Mouse (Mus musculus) cerebral cortex, adult 2 months (tissue): ENCODE data around the gene Cacna1h.

ENCODE experiments used
- WGBS: fragments of 180-500 bp; shearing (Covaris S2); methylation state at CpG from one replicate; pipeline ENCODE4 v1.1.7; 2018; 5-methylcytosine and 5-hydroxymethylcytosine counted together

The Cacna1h gene

GRCm38 (mm10) chr17:25445841-25446240, 12.3 kb upstream of the Cacna1h start:
- WGBS = 86% methylated on average over 3 of the region's 3 CpGs

DNA sequence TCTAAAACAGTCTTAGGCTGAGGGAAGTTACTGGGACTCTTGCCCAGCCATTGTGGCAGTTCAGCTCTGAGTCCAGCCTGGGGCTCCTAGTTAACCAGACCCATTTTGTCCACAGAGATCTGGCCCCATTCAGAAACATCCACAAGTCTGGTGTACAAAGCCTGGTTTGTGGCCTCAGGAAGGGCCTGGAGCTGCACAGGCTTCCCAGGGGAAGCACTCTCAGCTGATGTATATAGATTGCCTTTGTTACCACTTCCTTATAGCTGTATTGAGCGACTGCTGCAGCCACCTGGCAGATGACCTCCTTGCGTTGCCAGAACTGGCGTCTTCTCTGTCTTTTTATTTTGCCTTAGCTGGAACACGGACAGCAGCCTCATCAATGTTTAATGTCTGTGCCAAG, 11.5 kb upstream of the Cacna1h start:
- 57% methylated on average over 4 of the region's 4 CpGs for WGBS

DNA sequence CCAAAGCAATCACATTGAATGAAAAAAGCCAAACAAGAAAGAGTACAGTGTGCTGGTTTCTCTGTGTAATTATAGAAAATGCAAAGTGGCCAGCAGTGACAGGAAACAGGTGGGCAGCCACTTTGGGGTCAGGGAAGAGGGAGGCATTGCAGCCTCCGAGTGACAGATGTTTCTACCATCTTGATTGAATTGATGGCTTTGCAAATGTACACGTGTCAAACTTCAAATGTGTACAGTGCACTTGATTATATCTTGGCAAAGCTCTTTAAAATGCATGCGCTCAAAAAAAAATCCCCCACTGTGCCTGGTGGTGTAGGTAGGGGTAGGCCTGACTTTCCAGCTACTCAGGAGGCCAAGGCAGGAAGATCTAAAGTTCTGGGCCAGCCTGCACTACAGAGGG, 9.3 kb upstream of the Cacna1h start:
- 72% methylated on average over 3 of the region's 3 CpGs for WGBS

GRCm38 (mm10) chr17:25441417-25441816, 7.8 kb upstream of the Cacna1h start:
- 83% methylated on average over 6 of the region's 6 CpGs for WGBS

GRCm38 (mm10) chr17:25433223-25433616, 363 bp downstream of the Cacna1h start:
- WGBS = 2% methylated on average over 40 of the region's 40 CpGs

- 4% methylated on average over 53 of the region's 53 CpGs for WGBS
Measured at GRCm38 (mm10) chr17:25432433-25433181, 976 bp downstream of the Cacna1h start.

DNA sequence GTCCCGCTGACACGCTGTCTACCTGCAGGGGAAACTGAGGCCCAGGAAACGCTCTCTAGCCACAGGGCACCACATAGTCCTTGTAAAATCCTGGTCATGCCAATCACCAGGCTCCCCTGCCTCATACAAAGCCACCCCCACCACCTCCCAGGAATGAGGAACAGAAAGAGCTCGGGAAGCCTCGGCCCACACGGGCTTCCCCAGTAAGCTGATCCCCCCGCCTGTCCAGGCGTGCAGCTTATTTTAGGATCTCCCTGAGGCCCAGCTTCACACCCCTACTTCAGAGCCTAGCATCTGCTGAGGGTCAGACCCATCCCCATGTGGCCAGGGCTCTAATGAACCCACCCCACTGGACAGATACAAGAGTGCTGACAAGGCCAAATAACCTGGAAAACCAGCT, 3.0 kb downstream of the Cacna1h start:
- WGBS = 45% methylated on average over 8 of the region's 8 CpGs

- 25% methylated on average over 6 of the region's 6 CpGs for WGBS
Measured at GRCm38 (mm10) chr17:25429886-25430285, 3.7 kb downstream of the Cacna1h start.

DNA sequence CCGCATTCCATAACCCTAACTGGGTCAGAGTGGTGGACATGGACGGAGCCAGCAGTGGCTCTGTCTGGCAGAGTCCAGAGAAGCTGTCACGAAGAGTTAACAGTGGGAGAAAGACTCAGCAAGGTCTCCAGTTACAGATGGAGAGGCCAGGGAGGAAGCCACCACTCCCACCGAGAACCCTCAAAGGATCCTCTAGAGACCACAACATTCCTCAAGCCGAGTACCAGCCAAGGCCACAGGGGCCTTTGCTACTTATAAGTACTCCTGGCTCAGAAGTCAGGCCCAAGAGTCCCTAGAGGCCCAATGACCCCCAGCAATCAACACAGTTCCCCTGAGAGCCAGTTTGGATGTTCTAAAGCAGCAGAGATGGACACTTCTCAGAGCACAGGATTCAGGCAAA, 4.3 kb downstream of the Cacna1h start:
- 73% methylated on average over 5 of the region's 5 CpGs for WGBS

DNA sequence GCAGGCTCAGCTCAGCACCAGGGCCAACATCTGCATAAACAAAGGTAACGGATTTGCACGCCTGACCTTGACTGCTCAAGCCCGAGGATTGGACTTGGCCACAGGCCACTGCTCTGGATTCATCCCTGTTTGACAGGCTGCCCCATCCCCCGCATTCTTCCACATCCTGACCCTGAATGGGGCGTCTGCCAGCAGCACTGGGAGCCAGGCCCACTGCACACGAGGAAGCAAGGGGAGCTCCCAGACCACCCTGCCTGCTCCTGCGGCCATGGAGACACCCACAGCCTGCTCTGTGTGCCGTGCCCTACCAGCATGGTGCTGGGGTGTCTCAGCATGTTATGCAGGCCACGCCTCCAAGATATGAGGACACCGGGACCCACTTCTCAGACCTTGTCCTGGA, 6.1 kb downstream of the Cacna1h start:
- 47% methylated on average over 10 of the region's 10 CpGs for WGBS

- 52% methylated on average over 2 of the region's 2 CpGs for WGBS
Measured at GRCm38 (mm10) chr17:25425996-25426395, 7.6 kb downstream of the Cacna1h start.

GRCm38 (mm10) chr17:25424526-25425080, 9.0 kb downstream of the Cacna1h start:
- 67% methylated on average over 8 of the region's 8 CpGs for WGBS

DNA sequence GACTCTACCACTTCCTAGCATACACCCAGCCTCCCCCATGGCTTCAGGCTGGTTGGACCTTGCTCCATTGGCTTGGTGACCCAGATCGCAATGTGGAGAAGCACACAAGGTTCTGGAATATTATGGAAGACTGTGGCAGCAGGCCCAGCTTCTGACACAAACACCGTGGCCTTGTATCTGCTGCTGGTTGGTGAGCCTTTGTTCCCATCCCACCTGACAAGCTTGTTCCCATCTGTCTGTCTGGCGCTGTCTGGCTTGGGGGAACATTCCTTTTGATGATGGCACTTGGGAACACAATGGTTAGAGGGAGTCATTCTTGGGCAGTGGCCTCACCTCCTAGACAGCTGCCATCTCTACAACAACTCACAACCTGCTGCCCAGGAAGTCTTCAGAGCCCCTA, 12.6 kb downstream of the Cacna1h start:
- WGBS = 75% methylated on average over 3 of the region's 3 CpGs

DNA sequence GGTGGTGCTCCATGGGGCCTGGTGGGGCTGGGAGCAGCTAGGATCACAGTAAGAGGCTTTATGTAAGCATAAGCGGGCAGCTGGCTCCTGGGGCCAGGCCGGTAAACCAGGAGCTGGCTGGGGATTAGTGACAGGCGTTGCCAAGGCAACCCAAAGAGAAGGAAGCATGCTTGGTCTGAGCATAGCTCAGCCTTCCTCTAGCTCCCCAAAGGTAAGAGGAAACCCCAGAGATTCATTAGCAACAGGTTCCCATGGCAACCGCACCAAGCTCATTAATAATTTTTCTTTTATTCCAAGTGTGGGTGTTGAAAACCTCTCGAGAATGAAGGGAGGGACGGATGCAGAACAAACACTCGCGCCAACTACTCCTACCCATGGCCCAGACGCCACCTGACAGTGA, 14.7 kb downstream of the Cacna1h start:
- 45% methylated on average over 9 of the region's 9 CpGs for WGBS

- 74% methylated on average over 6 of the region's 6 CpGs for WGBS
Measured at GRCm38 (mm10) chr17:25417990-25418389, 15.6 kb downstream of the Cacna1h start.

DNA sequence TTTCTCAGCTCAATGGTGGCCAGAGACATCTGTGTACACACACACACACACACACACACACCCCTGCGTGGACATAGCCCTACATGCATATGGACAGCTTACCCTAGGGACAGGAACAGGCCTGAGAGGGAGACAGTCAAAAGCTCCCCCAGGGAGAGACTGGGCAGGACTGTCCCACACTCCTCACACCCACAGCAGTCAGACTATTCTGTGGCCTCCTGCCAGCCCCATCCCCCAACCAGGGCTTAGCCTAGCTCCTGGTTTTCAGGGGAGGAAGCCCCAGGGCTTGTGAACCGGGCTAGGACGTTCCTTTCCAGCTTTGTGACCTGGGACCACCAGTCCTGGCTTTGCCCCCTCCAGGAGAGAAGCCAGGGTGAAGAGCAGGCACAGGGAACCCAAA, 17.4 kb downstream of the Cacna1h start:
- WGBS = 50% methylated on average over 3 of the region's 3 CpGs

DNA sequence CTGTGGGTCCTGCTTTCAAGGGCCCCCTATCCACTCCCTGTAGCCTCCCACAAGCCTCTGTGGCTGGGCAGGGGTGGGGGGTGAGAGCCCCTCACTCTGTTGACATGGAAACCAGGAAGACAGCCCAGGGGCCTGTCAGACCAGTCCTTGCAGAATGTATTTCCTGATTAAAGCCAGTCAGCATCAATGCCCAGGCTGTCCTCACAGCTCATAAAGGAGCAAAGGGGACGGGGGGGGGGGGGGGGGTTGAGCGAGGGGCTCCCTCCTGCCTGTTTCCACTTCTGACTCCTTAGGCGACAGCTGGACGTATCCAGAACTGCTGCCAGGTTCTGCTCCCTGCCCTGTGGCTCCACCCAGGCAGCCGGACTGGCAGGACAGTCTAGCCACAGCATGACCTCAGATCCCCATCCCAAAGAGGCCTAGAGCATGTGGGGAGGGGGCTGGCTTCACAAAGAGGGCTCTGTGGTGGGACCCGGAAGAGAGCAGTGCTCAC, 18.1 kb downstream of the Cacna1h start:
- 36% methylated on average over 6 of the region's 6 CpGs for WGBS

DNA sequence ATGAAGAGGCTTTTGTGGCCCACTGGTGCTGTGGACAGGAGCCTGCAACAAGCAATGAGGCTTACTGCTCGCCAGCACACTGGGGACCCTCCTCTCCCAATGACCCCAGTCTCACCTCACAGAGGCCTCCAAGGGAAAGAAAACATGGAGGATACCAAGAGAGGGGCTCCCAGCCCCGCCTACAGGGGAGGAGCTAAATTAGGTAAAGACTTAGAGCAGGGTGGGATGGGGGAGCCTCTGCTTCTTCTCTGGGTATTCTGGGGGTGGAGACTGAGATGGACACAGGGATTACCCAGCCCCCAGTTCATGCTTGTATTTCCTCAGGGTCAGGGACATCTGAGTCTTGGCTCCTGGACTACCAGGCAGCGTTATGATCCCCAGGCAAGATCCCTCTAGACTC, 18.7 kb downstream of the Cacna1h start:
- WGBS = 76% methylated on average over 3 of the region's 3 CpGs

DNA sequence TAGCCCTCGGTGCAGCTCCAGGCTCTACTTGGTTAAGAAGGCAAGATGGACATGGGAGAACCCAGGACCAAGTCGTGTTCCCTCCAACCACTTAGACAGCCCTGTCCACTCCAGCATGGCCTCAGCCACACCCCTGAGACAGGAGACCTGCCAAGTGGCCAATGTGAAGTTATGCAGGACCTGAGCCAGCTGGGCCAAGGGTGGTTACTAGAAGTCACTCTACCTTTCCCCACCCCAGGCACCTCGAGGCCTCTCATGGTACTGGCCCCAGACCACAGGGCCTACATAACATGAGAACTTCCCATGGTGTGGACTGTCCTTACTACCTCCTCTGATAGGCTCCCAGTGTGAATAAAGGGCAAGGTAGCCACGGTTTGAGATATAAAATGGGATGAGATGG, 19.4 kb downstream of the Cacna1h start:
- WGBS = 78% methylated on average over 4 of the region's 4 CpGs

DNA sequence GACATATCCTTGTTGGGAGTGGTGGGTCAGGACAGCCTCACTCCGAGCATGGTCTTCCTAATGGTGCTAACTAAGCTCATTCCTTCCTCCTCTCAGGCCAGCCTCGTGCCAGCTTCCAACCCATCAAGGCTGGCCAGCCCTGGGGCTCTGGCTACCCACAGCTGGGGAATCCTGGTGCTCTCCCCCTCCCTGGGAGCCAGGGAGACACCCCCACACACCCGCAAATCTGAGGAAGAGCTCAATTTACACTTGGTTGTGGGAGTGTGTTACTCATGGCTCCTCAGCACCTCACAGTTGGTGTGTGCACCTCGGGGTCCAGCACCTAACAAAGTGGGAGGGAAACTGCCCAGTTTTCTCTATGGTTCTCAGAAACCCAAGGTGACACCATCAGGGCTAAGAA, 22.3 kb downstream of the Cacna1h start:
- WGBS = 30% methylated on average over 4 of the region's 4 CpGs

DNA sequence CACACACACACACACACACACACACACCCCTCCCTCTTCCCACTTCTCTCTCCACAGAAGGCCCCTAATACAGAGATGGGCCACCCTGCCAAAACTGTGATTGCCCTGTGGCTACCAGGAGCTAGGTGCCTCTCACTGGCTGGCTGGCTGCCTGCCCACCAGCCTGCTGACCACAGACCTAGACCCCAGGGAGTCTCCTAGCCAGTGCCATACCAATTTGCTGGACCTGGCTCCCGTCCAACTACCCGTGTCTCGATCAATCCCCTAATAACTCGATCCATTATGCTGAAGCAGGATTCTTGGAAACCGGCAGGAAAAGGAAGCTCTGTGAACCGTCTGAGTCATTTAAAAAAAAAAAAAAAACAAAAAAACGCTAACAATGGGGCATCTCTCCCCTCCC, 22.8 kb downstream of the Cacna1h start:
- 9% methylated on average over 7 of the region's 7 CpGs for WGBS

GRCm38 (mm10) chr17:25410180-25410579, 23.4 kb downstream of the Cacna1h start:
- WGBS = 85% methylated on average over 6 of the region's 6 CpGs

- WGBS = 63% methylated on average over 7 of the region's 7 CpGs
Measured at GRCm38 (mm10) chr17:25409621-25410020, 24.0 kb downstream of the Cacna1h start.
